Mouse (Mus musculus): ENCODE data around the gene Sept8.

The Sept8 gene

DNA sequence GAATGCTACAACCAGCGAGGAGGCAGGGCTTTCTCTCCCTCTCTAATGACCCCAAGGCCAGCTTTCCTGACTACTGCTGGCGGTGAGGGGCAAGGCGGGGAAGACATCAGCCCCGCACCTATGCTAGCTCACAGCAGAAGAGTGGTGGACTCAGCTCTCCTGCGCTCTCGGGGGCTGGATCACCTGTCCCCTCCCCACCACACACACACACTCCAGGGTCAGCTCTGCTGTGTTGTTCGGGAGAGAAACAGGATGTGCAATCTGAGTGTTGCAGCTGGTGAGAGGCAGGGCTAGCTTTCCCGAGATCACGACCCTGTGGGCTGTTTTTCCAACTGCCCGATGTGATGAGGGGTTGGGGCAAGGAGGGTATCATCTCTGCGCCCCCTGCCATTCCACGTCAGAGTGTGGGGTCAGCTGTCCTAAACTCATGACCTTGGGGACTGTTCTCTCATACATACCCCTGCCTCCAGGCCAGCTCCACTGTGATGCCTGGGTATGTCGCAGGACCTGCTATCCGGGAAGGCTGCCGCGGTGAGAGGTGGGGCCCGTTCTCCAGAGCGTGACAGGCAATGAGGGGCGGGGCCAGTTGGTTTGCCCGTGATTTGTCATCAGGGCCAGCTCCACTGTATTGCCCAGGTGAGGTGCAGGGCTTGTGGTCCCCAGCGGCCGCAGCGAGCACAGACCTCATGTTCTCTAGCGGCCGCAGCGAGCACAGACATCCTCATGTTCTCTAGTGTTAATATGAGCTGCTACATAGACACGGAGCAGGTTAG lies 32.0 kb upstream of the Sept8 start:
- CTCF ChIA-PET, result interaction anchor here (0.6 to 2.6 kb wide), 27 partner anchors 13 to 444 kb away, joined by 3 to 18 read pairs (median 3); partner anchors contain the start of gene Gm9837 (in 3 of the 4)
- POLR2A ChIA-PET, result interaction anchor here in 3 of 4 experiments (0.5 to 2.1 kb wide), 12 partner anchors 9 to 1068 kb away, joined by 3 to 10 read pairs (median 3); partner anchors contain the start of genes Gdf9 (in 2 of the 3), Uqcrq (in 2 of the 3), Rad50 (in 1 of the 3) and Sept8 (in 1 of the 3)

DNA sequence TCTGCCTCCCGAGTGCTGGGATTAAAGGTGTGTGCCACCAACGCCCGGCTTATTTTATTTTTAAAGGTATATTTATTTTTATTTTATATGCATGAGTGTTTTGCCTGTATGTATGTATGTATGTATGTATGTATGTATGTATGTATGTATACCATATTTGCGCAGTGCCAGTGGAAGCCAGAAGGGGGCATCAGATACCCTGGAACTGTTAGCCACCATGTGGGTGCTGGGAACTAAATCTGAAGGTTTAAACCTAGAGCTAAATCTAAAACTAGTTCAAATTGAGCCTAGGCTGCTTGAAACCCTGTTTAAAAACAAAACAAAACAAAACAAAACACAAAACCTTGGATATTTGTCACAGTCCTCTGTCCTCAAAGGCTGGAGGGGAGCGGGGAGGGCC lies 30.1 kb upstream of the Sept8 start:
- POLR2A ChIA-PET, result interaction anchor here in 1 of 4 experiments (0.9 to 1.3 kb wide), 4 partner anchors 10 to 58 kb away, joined by 3 to 4 read pairs (median 3); partner anchors contain the start of genes Gdf9 and Uqcrq
- CTCF ChIA-PET, result interaction anchor here in 2 of 4 experiments (0.6 to 1.4 kb wide), 7 partner anchors 36 to 782 kb away, joined by 3 to 9 read pairs (median 5); no protein-coding TSS in a partner anchor

GRCm38 (mm10) chr11:53489421-53489820 lies 29.6 kb upstream of the Sept8 start:
- ChIA-PET CTCF (interaction anchor here in 3 of 4 experiments (0.6 to 1.4 kb wide), 8 partner anchors 36 to 782 kb away, joined by 3 to 9 read pairs (median 4); no protein-coding TSS in a partner anchor), POLR2A (interaction anchor here in 2 of 4 experiments (0.6 to 1.3 kb wide), 5 partner anchors 10 to 1190 kb away, joined by 3 to 4 read pairs (median 3); partner anchors contain the start of genes Gdf9 (in 1 of the 2) and Uqcrq (in 1 of the 2))

- CTCF ChIA-PET, result no interaction called here
Observed at GRCm38 (mm10) chr11:53491954-53492401, 27.1 kb upstream of the Sept8 start.

DNA sequence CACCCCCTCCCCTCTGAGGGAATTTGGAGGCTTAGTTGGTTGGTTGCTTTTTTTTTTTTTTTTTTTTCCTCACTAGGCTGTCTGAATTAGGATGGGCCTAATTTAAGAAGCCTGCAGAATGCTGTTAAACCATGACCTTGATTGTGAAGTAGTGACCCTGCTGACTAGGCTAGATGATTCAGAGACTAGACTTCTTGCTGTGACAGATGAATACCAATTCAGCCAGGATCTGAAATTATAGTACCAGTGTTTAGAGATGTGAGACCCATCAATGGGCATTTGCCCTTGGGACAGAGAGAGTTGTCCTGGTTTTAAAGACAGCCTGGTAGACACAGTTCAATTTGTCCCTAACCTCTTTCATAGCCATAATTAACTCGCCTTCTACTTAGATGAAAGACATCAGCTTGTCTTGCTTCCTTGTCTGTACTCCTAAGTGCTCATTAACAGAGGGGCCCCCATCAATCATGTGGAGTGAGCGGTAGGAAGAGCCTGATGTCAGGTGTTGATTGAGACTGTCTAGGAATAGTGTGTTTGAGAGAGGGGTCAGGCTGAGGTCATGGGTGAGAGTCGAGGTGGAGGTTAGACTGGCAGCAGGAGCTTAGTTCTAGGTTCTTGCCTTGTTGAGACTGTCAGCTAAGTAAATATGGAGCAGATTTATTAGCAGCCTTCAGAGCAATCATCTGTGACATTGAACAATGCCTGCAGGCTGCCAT lies 25.7 kb upstream of the Sept8 start:
- CTCF ChIA-PET, result interaction anchor here in 2 of 4 experiments (0.5 to 0.9 kb wide), 3 partner anchors 23 to 771 kb away, joined by 3 to 4 read pairs (median 4); partner anchors contain the start of gene Gm9837 (in 1 of the 2)

More at GRCm38 (mm10) chr11:53491954-53492401, 27.1 kb upstream of the Sept8 start:
- POLR2A ChIA-PET, result interaction anchor here in 2 of 4 experiments (0.8 to 1.3 kb wide), 2 partner anchors 12 to 75 kb away, joined by 4 read pairs; partner anchors contain the start of gene Kif3a (in 1 of the 2)

DNA sequence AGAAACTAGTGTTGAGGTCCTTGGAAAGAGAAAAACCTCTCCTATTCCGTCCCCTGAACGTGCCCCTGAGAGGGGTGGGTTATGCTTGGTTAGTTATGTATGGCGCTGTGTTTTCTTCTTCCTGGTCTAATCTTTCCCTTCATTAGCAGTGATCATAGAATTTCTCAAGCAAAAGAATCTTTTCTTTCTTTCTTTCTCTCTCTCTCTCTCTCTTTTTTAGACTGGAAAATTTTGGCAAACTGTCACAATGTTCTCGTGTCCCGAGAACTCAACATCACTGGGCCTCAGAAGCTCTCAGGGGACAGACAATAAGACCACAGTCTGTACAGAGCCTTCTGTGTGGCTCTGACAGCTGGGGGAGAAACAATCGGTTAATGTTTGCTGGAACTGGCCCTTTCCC lies 23.6 kb upstream of the Sept8 start:
- ChIA-PET CTCF (interaction anchor here in 1 of 4 experiments (1.3 to 2.3 kb wide), 2 partner anchors 25 to 29 kb away, joined by 3 to 5 read pairs; partner anchors contain the start of gene Gm9837), POLR2A (interaction anchor here in 1 of 4 experiments (1.5 to 3.3 kb wide), 3 partner anchors 9 to 13 kb away, joined by 4 to 8 read pairs (median 5); no protein-coding TSS in a partner anchor)

More for the DNA sequence above, 25.7 kb upstream of the Sept8 start:
- POLR2A ChIA-PET, result interaction anchor here in 2 of 4 experiments (0.6 to 1.3 kb wide), 3 partner anchors 13 to 62 kb away, joined by 3 to 4 read pairs (median 3); partner anchors contain the start of genes Gdf9 (in 1 of the 2), Gm9945 (in 1 of the 2) and Sowaha (in 1 of the 2)

GRCm38 (mm10) chr11:53496946-53497345 lies 22.1 kb upstream of the Sept8 start:
- ChIA-PET CTCF (interaction anchor here in 1 of 4 experiments (2.3 kb wide), 1 partner anchor 27 kb away, joined by 5 read pairs; the partner anchor contains the start of gene Gm9837), POLR2A (interaction anchor here in 1 of 4 experiments (3.3 kb wide), 1 partner anchor 11 kb away, joined by 8 read pairs; no protein-coding TSS in a partner anchor)

GRCm38 (mm10) chr11:53500569-53500968 lies 18.5 kb upstream of the Sept8 start:
- ChIA-PET CTCF (interaction anchor here in 1 of 4 experiments (1.4 kb wide), 1 partner anchor 14 kb away, joined by 5 read pairs; no protein-coding TSS in a partner anchor), POLR2A (interaction anchor here in 2 of 4 experiments (0.8 to 1.2 kb wide), 2 partner anchors 8 to 10 kb away, joined by 3 to 4 read pairs; no protein-coding TSS in a partner anchor)

DNA sequence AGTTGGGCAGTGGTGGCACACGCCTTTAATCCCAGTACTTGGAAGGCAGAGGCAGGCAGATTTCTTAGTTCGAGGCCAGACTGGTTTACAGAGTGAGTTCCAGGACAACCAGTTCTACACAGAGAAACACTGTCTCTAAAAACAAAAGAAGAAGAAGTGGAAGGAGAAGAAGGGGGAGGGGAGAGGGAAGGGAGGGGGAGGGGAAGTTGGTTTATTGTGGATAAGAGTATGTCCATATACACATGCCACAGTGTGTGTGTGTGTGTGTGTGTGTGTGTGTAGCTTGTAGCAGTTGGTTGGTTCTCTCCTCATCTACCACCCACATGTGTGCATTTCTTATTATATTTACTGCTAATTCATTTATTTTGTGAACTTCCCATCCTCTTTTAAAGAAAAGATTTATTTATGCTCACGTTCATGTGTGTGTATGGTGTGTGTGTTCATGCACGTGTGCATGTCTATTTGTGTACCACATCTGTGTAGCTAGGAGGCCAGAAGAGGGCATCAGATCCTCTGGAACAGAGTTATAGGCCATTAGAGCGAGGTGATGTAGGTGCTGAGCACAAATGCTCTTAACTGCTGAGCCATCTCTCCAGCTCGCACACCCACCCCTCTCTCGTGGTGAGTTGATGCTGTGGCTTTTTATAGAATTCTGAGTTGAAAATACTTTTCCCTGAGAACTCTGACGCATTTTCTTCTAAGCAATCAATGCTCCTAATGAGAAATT lies 16.9 kb upstream of the Sept8 start:
- ChIA-PET CTCF (interaction anchor here in 2 of 4 experiments (0.6 kb wide), 2 partner anchors 36 to 436 kb away, joined by 3 to 8 read pairs; no protein-coding TSS in a partner anchor), POLR2A (no interaction called here)

DNA sequence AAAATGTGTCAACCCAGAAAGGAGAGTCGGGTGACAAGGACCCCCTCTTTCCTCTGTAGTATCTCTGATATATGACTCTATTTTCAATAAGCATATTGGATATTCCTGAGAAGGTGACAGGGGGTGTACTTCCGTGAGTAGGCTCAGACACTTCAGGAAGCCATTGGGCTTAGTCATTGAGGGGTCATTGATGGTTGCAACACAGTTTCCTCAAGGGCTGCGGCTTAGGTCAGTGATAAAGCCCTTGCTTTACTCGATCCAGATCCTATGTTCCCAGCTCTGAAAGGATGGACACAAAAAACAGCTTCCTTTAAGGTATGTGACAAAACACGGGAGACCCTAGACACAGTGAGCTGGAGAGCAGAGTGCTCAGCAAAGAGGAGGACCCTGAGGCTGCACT lies 15.3 kb upstream of the Sept8 start:
- CTCF ChIA-PET, result no interaction called here
- POLR2A ChIA-PET, result interaction anchor here in 1 of 4 experiments (1.0 kb wide), 1 partner anchor 9 kb away, joined by 4 read pairs; no protein-coding TSS in a partner anchor

- CTCF ChIA-PET, result interaction anchor here in 1 of 4 experiments (1.5 kb wide), 1 partner anchor 85 kb away, joined by 4 read pairs; no protein-coding TSS in a partner anchor
- POLR2A ChIA-PET, result interaction anchor here in 1 of 4 experiments (1.0 to 1.6 kb wide), 2 partner anchors 9 to 16 kb away, joined by 4 to 6 read pairs; no protein-coding TSS in a partner anchor
Observed at GRCm38 (mm10) chr11:53504376-53504775, 14.7 kb upstream of the Sept8 start.

DNA sequence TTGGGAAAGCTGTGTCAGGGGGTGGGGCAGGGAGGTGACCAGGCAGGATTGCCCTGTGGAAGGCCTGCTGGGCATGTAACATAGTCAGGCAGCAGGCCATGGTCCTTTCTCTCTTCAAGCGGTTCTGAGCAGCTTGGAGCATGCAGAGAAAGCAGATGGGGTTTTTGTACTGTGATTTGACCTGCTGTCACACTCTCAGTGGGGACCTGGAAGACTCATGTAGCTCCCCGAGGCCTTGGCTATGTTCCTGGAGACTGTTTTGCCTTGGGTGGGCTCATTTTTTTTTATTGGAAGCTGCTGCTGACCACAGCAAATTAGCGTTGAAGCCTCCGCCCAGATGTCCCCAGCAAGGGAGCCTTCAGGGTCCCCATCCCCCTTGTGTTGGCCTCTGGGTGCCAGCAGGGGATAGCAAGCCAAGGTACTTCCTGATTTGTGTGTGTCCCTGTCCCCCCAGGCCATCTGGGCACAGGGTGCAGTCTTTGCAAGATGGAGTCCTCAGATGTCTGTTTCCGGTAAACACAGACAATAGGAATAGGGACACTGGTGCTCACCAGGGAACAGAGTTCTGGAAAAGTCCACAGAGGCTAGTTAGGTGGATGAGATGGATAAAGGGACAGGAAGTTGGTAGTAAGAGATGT lies 13.9 kb upstream of the Sept8 start:
- POLR2A ChIA-PET, result interaction anchor here in 1 of 4 experiments (1.0 to 1.6 kb wide), 2 partner anchors 10 to 16 kb away, joined by 4 to 6 read pairs; no protein-coding TSS in a partner anchor
- CTCF ChIA-PET, result interaction anchor here in 3 of 4 experiments (0.6 to 1.5 kb wide), 3 partner anchors 19 to 445 kb away, joined by 3 to 4 read pairs (median 3); no protein-coding TSS in a partner anchor

GRCm38 (mm10) chr11:53507098-53507805 lies 11.8 kb upstream of the Sept8 start:
- CTCF ChIA-PET, result interaction anchor here in 1 of 4 experiments (1.5 to 2.0 kb wide), 2 partner anchors 41 to 83 kb away, joined by 4 to 6 read pairs; no protein-coding TSS in a partner anchor

DNA sequence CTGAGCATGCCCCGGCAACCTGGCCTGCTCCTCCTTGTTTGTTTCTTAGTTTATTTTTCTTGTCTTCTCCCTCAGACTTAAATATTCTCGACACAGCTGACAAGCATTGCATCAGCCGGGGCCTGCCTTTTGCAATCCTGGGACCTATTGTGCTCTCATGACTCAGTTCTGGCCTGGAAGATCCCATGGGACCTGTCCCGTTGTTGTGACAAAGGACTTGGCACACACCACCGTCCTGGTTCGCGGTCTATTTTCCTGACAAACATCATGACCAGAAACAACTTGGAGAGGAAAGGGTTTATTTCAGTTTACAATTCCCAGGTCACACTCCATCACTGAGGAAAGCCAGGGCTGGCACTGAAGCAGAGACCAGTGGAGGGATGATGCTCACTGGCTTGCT lies 10.9 kb upstream of the Sept8 start:
- ChIA-PET CTCF (interaction anchor here in 3 of 4 experiments (0.6 to 2.0 kb wide), 7 partner anchors 11 to 476 kb away, joined by 3 to 6 read pairs (median 3); no protein-coding TSS in a partner anchor), POLR2A (interaction anchor here (0.6 to 3.4 kb wide), 20 partner anchors 8 to 208 kb away, joined by 3 to 27 read pairs (median 4); partner anchors contain the start of genes Gm9945 (in 2 of the 4), Sept8 (in 2 of the 4), Sowaha (in 2 of the 4) and Gdf9 (in 1 of the 4))

More at GRCm38 (mm10) chr11:53507098-53507805, 11.8 kb upstream of the Sept8 start:
- POLR2A ChIA-PET, result interaction anchor here in 2 of 4 experiments (0.7 to 3.4 kb wide), 15 partner anchors 9 to 1166 kb away, joined by 3 to 27 read pairs (median 3); partner anchors contain the start of genes Sept8 (in 2 of the 2), Gdf9 (in 1 of the 2), Gm9945 (in 1 of the 2) and Hspa4 (in 1 of the 2)

DNA sequence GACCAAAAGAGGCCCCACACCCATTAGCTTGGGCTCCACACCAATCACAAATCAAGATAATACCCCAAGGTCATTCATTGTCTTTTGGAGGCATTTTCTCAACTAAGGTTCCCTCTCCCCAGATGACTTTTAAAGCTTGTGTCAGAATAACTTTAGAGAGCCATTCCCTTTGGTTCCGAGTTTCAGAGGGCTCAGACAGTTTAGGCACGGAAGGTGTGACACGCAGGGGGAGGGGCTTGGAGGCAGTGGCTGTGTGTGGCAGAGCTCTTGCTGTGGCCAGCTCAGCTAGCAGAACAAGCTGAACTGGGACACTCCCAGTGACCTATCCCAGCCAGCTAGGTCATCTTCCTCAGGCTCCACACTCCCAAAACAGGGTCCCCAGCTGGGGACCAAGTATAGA lies 10.5 kb upstream of the Sept8 start:
- POLR2A ChIA-PET, result interaction anchor here (0.6 to 3.4 kb wide), 19 partner anchors 8 to 1890 kb away, joined by 3 to 27 read pairs (median 4); partner anchors contain the start of genes Gm9945 (in 2 of the 4), Sept8 (in 2 of the 4), Sowaha (in 2 of the 4) and Gdf9 (in 1 of the 4)
- CTCF ChIA-PET, result interaction anchor here (0.6 to 2.0 kb wide), 8 partner anchors 11 to 476 kb away, joined by 3 to 6 read pairs (median 3); partner anchors contain the start of gene Sept8 (in 1 of the 4)
